Mouse (Mus musculus): ENCODE data around the gene Golga2. TPM values are rescaled to one million over a fixed set of nuclear protein-coding genes. Genes with fewer than 3 reads are reported as not detected.

Gene Golga2
- polyA plus RNA-seq, 1 experiment from 2014 or later = 20.2 TPM

DNA sequence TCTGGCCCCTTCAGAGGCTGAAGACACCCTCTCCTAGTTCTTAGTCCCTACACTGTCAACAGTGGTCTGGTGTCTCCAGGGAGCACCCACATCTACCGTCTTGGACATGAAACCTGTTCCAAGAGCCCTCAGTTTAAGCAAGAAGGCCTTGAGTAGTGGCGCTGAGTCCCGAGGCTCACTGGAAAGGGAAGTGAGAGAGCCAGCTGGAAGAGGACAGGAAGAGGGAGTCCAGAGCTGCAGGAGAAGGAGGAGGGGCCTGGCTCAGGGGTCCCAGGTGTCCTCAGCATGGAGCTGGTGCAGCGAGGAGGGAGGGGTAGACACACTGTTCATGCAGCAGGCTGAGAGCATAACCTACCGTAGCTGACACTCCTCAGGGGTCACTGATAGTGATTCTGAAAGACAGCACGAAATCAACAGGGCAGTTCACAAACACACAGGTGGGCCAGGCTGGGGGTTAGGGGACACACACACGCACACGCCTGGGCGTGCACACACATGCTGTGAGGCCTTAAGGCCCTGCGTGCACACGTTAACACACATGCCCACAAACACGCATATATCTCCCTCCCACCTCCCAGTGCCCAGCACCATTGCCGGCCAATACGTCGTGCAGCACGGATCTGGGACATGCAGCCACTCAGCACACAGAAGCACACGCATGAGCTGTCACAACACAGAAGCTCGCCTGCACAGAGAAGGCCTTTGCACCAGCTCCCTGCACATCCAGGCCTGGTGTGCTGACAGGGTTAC, 23.1 kb downstream of the Golga2 start:
- H3K9ac ChIP-seq (ENCODE audit: low read length) = no peak overlapping the region
- H3K27me3 ChIP-seq (replicated peaks; ENCODE audit: control insufficient read depth, insufficient read depth, low read length) = no peaks in the 10 kb centered on the region
- no peak for ATAC-seq (replicated peaks; ENCODE audit: low FRiP score, low TSS enrichment, low read depth)
- 84% methylated on average over 18 of the region's 18 CpGs for WGBS
- H3K9me3 ChIP-seq (ENCODE audit: control insufficient read depth, low read length) = no peaks in the 10 kb centered on the region
- peaks cover 15% of the 10 kb centered on the region for H3K4me1 ChIP-seq (replicated peaks; ENCODE audit: control insufficient read depth, insufficient read depth, low read length)
- no peak overlapping the region for H3K27ac ChIP-seq (ENCODE audit: low read depth)
- H3K4me2 ChIP-seq (ENCODE audit: low read length) = no peak overlapping the region
- no peak for DNase-seq (ENCODE audit: low spot score)
- peaks cover 36% of the 10 kb centered on the region for H3K36me3 ChIP-seq (ENCODE audit: control insufficient read depth, insufficient read depth, low read length)
- H3K4me3 ChIP-seq (ENCODE audit: low read depth, low read length) = no peak overlapping the region

DNA sequence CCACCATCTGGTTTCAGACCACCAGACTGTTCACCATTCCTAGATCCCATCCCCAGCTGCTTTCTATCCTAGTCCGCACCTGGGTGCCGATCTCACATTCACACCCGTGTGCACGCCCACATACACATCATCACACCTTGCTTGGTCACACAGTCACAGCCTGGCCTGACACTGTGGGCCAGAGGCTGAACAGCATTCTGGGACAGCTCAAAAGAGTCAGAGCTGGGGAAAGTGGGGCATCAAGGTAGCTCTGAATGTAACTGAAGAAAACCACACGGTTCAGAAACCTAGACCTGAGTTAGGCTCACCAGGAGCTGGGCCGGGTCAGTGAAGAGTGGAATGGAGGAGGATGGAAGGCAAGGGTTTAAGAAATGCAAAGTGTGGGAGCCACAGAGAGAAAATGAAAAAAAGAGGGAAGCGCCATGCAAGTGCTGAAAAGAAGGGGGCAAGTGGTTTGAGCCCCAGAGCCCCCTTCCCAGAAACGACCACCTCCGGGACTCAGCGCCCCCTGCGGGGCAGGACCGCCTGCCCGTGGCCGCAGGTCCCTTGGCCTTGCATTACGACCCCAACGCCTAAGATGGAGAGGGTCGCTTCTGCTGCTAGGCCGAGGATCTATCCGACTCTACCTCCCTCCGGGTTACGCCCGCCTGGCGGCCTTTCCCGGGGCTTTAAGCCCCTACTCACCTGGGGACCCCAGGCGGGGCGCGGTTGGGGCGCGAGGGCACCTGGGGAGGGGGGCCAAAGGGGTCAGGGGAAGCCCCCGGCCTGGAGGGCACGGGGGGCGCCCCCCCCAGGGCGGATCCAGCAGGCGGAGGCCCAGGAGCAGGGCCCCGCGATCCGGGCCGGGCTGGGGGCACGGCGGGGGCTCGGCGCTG, 24.5 kb downstream of the Golga2 start:
- H3K4me3 ChIP-seq (ENCODE audit: low read depth, low read length) = peak overlapping the region; percentile 52
- no peaks in the 10 kb centered on the region for H3K27me3 ChIP-seq (replicated peaks; ENCODE audit: control insufficient read depth, insufficient read depth, low read length)
- H3K4me2 ChIP-seq (ENCODE audit: low read length) = peak overlapping the region; percentile 98
- H3K36me3 ChIP-seq (ENCODE audit: control insufficient read depth, insufficient read depth, low read length) = peaks cover 22% of the 10 kb centered on the region
- no peak for DNase-seq (ENCODE audit: low spot score)
- peak overlapping the region; percentile 49 for H3K9ac ChIP-seq (ENCODE audit: low read length)
- no peaks in the 10 kb centered on the region for H3K9me3 ChIP-seq (ENCODE audit: control insufficient read depth, low read length)
- ATAC-seq (replicated peaks; ENCODE audit: low FRiP score, low TSS enrichment, low read depth) = no peak
- peaks cover 29% of the 10 kb centered on the region for H3K4me1 ChIP-seq (replicated peaks; ENCODE audit: control insufficient read depth, insufficient read depth, low read length)
- WGBS = 10% methylated on average over 42 of the region's 42 CpGs
- no peak overlapping the region for H3K27ac ChIP-seq (ENCODE audit: low read depth)

DNA sequence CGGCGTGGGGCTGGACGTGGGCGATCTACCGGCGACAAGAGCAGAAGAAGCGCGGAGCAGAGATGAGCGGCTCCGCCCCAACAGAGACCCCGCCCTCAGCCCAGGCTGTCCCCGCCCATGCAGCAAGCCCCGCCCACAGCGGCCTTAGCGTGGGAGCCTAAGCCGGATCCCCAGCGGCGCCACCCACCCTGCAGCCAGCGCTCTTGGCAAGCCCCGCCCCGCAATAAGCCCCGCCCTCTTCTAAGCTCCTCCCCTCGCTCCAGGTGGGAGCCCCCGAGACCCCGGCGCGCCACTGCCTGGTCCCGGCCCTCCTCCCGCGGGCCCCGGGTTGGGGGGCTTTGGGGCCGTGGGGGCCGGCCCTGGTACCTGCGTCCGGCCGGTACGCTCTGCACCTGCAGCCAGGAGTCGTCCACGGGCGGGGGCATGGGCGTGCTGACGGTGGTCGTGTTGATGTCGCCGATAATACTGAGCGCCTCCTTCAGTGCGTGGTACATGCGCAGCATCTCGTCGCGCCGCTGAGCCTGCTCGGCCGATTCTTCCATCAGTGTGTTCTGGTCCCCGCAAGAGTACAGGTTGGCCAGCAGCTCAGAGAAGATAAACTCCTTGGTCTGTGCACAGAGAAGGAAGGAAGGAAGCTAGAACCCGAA, 25.3 kb downstream of the Golga2 start:
- Histone ChIP-seq H3K36me3 (ENCODE audit: control insufficient read depth, insufficient read depth, low read length) (peaks cover 15% of the 10 kb centered on the region; the same call in 1 of the 2 replicates), H3K27me3 (replicated peaks; ENCODE audit: control insufficient read depth, insufficient read depth, low read length) (no peaks in the 10 kb centered on the region), H3K27ac (ENCODE audit: low read depth) (no peak overlapping the region), H3K4me2 (ENCODE audit: low read length) (peak overlapping the region; percentile 98), H3K9me3 (ENCODE audit: control insufficient read depth, low read length) (no peaks in the 10 kb centered on the region), H3K4me3 (ENCODE audit: low read depth, low read length) (peak overlapping the region; percentile 52), H3K4me1 (replicated peaks; ENCODE audit: control insufficient read depth, insufficient read depth, low read length) (peaks cover 37% of the 10 kb centered on the region), H3K9ac (ENCODE audit: low read length) (peak overlapping the region; percentile 49)
- WGBS = 2% methylated on average over 53 of the region's 56 CpGs
- ATAC-seq (replicated peaks; ENCODE audit: low FRiP score, low TSS enrichment, low read depth) = peak; percentile 74
- peak; percentile 98 for DNase-seq (ENCODE audit: low spot score)

DNA sequence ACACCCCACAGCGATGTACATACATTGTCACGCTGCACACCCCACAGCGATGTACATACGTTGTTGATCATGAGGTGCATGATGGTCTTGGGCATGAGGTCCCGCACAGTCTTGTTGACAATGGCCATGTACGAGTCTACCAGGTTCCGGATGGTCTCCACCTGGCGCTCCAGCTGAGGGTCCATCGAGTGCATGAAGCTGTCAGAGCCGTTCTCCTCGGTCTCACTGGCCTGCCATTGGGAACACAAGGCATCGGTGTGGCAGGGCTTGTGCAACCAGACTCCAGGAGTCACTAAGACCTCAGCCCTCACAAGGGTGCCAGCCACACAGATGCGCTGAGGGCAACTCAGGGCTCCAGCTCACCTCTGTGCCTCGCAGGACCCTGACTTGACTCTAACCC, 27.6 kb downstream of the Golga2 start:
- Histone ChIP-seq H3K36me3 (ENCODE audit: control insufficient read depth, insufficient read depth, low read length) (peaks cover 5% of the 10 kb centered on the region; the same call in 1 of the 2 replicates), H3K4me2 (ENCODE audit: low read length) (no peak overlapping the region), H3K9ac (ENCODE audit: low read length) (no peak overlapping the region), H3K9me3 (ENCODE audit: control insufficient read depth, low read length) (no peaks in the 10 kb centered on the region), H3K27me3 (replicated peaks; ENCODE audit: control insufficient read depth, insufficient read depth, low read length) (no peaks in the 10 kb centered on the region), H3K4me1 (replicated peaks; ENCODE audit: control insufficient read depth, insufficient read depth, low read length) (peaks cover 47% of the 10 kb centered on the region), H3K4me3 (ENCODE audit: low read depth, low read length) (no peak overlapping the region), H3K27ac (ENCODE audit: low read depth) (peak overlapping the region; percentile 92; the same call in 1 of the 2 replicates)
- 93% methylated on average over 14 of the region's 14 CpGs for WGBS
- no peak for ATAC-seq (replicated peaks; ENCODE audit: low FRiP score, low TSS enrichment, low read depth)
- DNase-seq (ENCODE audit: low spot score) = no peak

DNA sequence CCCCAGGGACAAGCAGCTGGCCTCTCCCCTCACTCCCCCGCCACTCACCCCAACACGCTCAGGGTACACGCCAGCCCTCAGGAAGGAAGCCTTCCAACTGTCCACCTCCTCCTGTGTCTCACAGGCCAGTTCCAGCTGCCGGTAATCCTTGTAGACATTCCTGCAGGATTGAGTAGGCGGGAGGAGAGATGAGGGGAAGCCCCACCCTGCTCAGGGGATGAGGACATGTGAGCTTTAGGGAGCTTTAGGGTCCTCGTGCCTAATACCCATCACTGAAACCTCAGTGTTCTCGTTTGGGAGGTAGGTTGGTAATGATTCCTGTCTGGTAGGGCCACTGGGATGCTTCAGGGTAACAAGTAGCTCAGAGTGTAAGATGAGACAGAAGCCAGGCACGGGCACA, 28.6 kb downstream of the Golga2 start:
- peak; percentile 69 for DNase-seq (ENCODE audit: low spot score)
- H3K4me2 ChIP-seq (ENCODE audit: low read length) = peak overlapping the region; percentile 13
- H3K9ac ChIP-seq (ENCODE audit: low read length) = no peak overlapping the region
- H3K4me1 ChIP-seq (replicated peaks; ENCODE audit: control insufficient read depth, insufficient read depth, low read length) = peaks cover 53% of the 10 kb centered on the region
- no peaks in the 10 kb centered on the region for H3K9me3 ChIP-seq (ENCODE audit: control insufficient read depth, low read length)
- H3K36me3 ChIP-seq (ENCODE audit: control insufficient read depth, insufficient read depth, low read length) = no peaks in the 10 kb centered on the region
- no peak overlapping the region for H3K4me3 ChIP-seq (ENCODE audit: low read depth, low read length)
- H3K27ac ChIP-seq (ENCODE audit: low read depth) = peak overlapping the region; percentile 92
- ATAC-seq (replicated peaks; ENCODE audit: low FRiP score, low TSS enrichment, low read depth) = no peak
- H3K27me3 ChIP-seq (replicated peaks; ENCODE audit: control insufficient read depth, insufficient read depth, low read length) = no peaks in the 10 kb centered on the region
- WGBS = 10% methylated on average over 8 of the region's 8 CpGs

DNA sequence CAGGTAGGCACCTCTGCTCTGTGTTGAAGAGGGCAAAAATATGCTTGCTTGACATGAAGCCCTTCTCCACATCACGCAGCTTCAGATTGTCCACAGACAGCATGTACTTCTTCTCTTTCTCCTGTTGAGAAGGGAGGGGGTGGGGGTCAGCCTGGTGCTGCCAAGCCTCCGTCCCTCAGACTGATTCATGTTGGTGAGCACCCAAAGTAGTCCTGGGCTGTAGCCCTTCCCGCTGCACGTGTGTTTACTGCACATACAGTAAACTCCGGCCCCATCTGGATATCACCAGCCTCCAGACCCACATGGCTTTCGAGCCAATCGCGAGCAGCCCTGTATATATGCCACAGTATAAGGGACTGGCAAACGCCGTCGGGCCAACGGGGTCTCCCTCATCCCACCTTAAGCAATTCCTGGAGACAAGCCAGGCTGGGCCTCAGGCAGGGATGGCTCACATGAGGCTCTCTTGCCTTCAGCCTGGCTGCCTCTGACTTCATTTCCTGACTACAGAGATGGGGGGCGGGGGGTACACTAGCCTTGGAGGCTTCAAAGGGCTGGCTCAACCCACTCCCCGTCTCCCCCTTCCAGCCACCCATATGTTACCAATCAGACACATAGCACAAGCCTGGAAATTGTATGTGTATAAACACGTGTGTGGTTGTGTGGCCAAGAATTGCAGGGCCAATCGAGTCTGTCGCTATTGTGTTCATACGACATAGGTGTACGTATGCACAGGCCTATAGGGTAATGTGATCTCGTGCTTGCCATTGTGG, 29.9 kb downstream of the Golga2 start:
- peak; percentile 9; the same call in 1 of the 2 replicates for ATAC-seq (replicated peaks; ENCODE audit: low FRiP score, low TSS enrichment, low read depth)

DNA sequence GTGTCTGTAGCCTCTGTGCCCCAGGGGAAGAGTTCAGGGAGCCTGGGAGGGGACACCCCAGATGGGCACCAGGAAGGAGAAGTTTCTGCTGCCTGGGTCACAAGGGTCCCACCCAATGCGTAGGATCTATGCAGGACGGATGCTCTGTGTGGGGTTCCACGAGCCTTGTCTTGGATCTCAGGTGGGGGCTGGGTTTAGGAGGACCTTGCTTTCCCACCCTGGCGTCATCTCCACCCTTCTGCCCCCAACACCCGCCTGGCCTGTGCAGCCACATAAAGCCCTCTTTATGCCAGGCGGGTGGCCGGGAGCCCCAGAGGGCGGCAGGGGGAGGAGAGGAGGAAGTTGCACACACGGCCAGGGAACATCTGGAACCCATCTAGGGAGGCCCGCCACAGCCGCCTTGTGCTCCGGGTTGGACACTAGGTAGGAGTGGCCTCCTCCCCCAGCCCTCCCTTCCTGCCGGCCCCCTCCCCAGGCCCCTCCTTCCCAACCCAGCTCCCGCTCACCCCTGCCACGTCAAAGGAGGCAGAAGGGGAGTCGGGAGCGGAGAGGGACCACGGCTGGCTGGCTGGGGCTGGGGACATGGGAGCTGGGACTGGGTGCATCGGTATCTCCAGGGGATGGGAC, 30.7 kb downstream of the Golga2 start:
- Histone ChIP-seq H3K27me3 (replicated peaks; ENCODE audit: control insufficient read depth, insufficient read depth, low read length) (no peaks in the 10 kb centered on the region), H3K27ac (ENCODE audit: low read depth) (peak overlapping the region; percentile 92), H3K9me3 (ENCODE audit: control insufficient read depth, low read length) (no peaks in the 10 kb centered on the region), H3K9ac (ENCODE audit: low read length) (peak overlapping the region; percentile 64), H3K4me2 (ENCODE audit: low read length) (peak overlapping the region; percentile 58), H3K36me3 (ENCODE audit: control insufficient read depth, insufficient read depth, low read length) (no peaks in the 10 kb centered on the region), H3K4me1 (replicated peaks; ENCODE audit: control insufficient read depth, insufficient read depth, low read length) (peaks cover 43% of the 10 kb centered on the region), H3K4me3 (ENCODE audit: low read depth, low read length) (peak overlapping the region; percentile 41)
- ATAC-seq (replicated peaks; ENCODE audit: low FRiP score, low TSS enrichment, low read depth) (peak; percentile 79), DNase-seq (ENCODE audit: low spot score) (peak; percentile 82)
- 7% methylated on average over 16 of the region's 19 CpGs for WGBS

More for the DNA sequence above, 29.9 kb downstream of the Golga2 start:
- no peaks in the 10 kb centered on the region for H3K27me3 ChIP-seq (replicated peaks; ENCODE audit: control insufficient read depth, insufficient read depth, low read length)
- 40% methylated on average over 20 of the region's 20 CpGs for WGBS
- peaks cover 43% of the 10 kb centered on the region for H3K4me1 ChIP-seq (replicated peaks; ENCODE audit: control insufficient read depth, insufficient read depth, low read length)
- DNase-seq (ENCODE audit: low spot score) = peak; percentile 73
- peak overlapping the region; percentile 22 for H3K4me2 ChIP-seq (ENCODE audit: low read length)
- no peak overlapping the region for H3K9ac ChIP-seq (ENCODE audit: low read length)
- no peaks in the 10 kb centered on the region for H3K9me3 ChIP-seq (ENCODE audit: control insufficient read depth, low read length)
- H3K27ac ChIP-seq (ENCODE audit: low read depth) = peak overlapping the region; percentile 92
- no peaks in the 10 kb centered on the region for H3K36me3 ChIP-seq (ENCODE audit: control insufficient read depth, insufficient read depth, low read length)
- H3K4me3 ChIP-seq (ENCODE audit: low read depth, low read length) = no peak overlapping the region

Data from intestine, embryonic 14.5 days (tissue).